ENCODE assay signal across 40 mouse cellular contexts in the genomic region with DNA sequence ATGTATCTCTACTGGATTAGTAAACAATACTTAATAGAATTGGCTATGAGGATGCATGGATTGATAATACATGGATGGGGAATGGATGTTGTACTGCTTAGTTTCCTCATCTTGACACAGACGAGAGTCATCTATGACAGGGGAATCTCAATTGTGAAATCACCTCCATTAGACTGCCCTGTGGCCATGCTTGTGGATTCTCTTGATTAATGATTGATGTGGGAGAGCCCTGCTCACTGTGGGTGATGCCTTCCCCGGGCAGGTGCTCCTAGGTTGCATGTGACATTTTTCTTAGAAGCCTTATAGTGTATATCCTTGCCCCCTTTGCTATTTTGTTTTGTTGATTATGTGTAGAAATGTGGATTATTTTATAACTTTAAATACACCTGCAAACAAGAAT. TPM values are rescaled to one million over a fixed set of nuclear protein-coding genes. Genes with fewer than 3 reads are reported as not detected.
A peak's percentile ranks its signal among the peaks of the same experiment; 100 is the strongest.
DNase-seq lines count a peak whose midpoint lies in the region; ATAC-seq and TF ChIP-seq lines count a peak whose summit lies in the region.
"Had no signal": no experiment of that assay in that cellular context is flagged by ENCODE, and none has a peak within 500 bp of the region (broad histone marks: within the 10 kb centered on the region; RNA-seq: fewer than 3 reads in every experiment).

No protein-coding gene starts in this region.

- peak; percentile 41 to 44 for DNase-seq in kidney, adult 8-10 months
- no peak for DNase-seq in kidney, postnatal 10 days
- no peak for DNase-seq in liver, embryonic 11.5 days (ENCODE audit: low spot score)
- DNase-seq in liver, embryonic 14.5 days (ENCODE audit: low read depth in 3 of 3, low spot score in 3 of 3) = peak in 1 of 3 experiments; percentile 9
- DNase-seq in heart, adult 9 months (ENCODE audit: low spot score in 2 of 2) = no peak
- DNase-seq in left cerebral cortex, postnatal 25 days (ENCODE audit: low spot score in 2 of 2) = no peak
- DNase-seq in heart, adult 18-20 months = no peak
- DNase-seq: adrenal gland, postnatal 25 days; cerebellum, adult 11-12 months; cerebellum, postnatal 10 days; gastrocnemius, adult 2 months; heart, postnatal 14 days; lung, embryonic 14.5 days; right cerebral cortex, adult 18-20 months; spleen, adult 18-20 months; thymus, postnatal 14 days had no signal

- no peak overlapping the region for H3K27ac ChIP-seq in liver, embryonic 12.5 days
- no peak overlapping the region for H3K27ac ChIP-seq in liver, embryonic 11.5 days (ENCODE audit: low read depth, low read length)
- no peak overlapping the region for H3K27ac ChIP-seq in liver, embryonic 14.5 days
- H3K27ac ChIP-seq: gastrocnemius, adult 2 months; hindbrain, embryonic 10.5 days; hindbrain, embryonic 15.5 days; layer of hippocampus, adult 2 months; left cerebral cortex, adult 2 months; limb, embryonic 13.5 days had no signal

- TF ChIP-seq CTCF in liver, embryonic 14.5 days (IDR thresholded peaks at IDR 0.05; ENCODE audit: low read depth) = no peak

- H3K4me2 ChIP-seq in liver, embryonic 12.5 days = no peak overlapping the region
- H3K4me2 ChIP-seq in liver, embryonic 11.5 days = no peak overlapping the region
- no peak overlapping the region for H3K4me2 ChIP-seq in liver, embryonic 14.5 days (ENCODE audit: low read depth)
- H3K4me2 ChIP-seq: hindbrain, embryonic 15.5 days; limb, embryonic 13.5 days; lung, embryonic 14.5 days; midbrain, embryonic 11.5 days had no signal

- 36% methylated on average over 2 of the region's 2 CpGs for WGBS in liver, embryonic 12.5 days (ENCODE audit: insufficient replicate concordance)
- WGBS in liver, embryonic 11.5 days = 50% methylated on average over 2 of the region's 2 CpGs
- WGBS in liver, embryonic 14.5 days (ENCODE audit: insufficient replicate concordance) = 52% methylated on average over 2 of the region's 2 CpGs

- intact Hi-C loops in left cerebral cortex, postnatal 25 days (cut with DNase I) = no loop called here

- 0 out of 2 replicates have a peak, but pooled peaks cover 8% of the 10 kb centered on the region for H3K9me3 ChIP-seq in liver, embryonic 12.5 days (replicated peaks)
- no peaks in the 10 kb centered on the region for H3K9me3 ChIP-seq in liver, embryonic 11.5 days (ENCODE audit: control insufficient read depth, low read length)
- no peaks in the 10 kb centered on the region for H3K9me3 ChIP-seq in liver, embryonic 14.5 days (ENCODE audit: control insufficient read depth, low read length)
- H3K9me3 ChIP-seq: hindbrain, embryonic 10.5 days; hindbrain, embryonic 15.5 days; limb, embryonic 13.5 days had no signal

- no peaks in the 10 kb centered on the region for H3K36me3 ChIP-seq in liver, embryonic 12.5 days
- no peaks in the 10 kb centered on the region for H3K36me3 ChIP-seq in liver, embryonic 11.5 days (ENCODE audit: control insufficient read depth, insufficient read depth, low read length)
- H3K36me3 ChIP-seq in liver, embryonic 14.5 days (replicated peaks; ENCODE audit: control insufficient read depth, insufficient read depth, low read depth) = no peaks in the 10 kb centered on the region
- H3K36me3 ChIP-seq: hindbrain, embryonic 10.5 days; hindbrain, embryonic 15.5 days; limb, embryonic 13.5 days had no signal

- no peaks in the 10 kb centered on the region for H3K27me3 ChIP-seq in liver, embryonic 12.5 days (replicated peaks)
- H3K27me3 ChIP-seq in liver, embryonic 11.5 days (replicated peaks; ENCODE audit: control insufficient read depth, insufficient read depth, low read length) = no peaks in the 10 kb centered on the region
- H3K27me3 ChIP-seq in liver, embryonic 14.5 days (ENCODE audit: control insufficient read depth, insufficient read depth, low read length) = no peaks in the 10 kb centered on the region
- H3K27me3 ChIP-seq: hindbrain, embryonic 15.5 days; limb, embryonic 13.5 days had no signal

- H3K4me1 ChIP-seq in liver, embryonic 12.5 days = no peaks in the 10 kb centered on the region
- no peaks in the 10 kb centered on the region for H3K4me1 ChIP-seq in liver, embryonic 11.5 days (replicated peaks; ENCODE audit: control insufficient read depth, insufficient read depth, low read length)
- H3K4me1 ChIP-seq in liver, embryonic 14.5 days (replicated peaks; ENCODE audit: control insufficient read depth in 2 of 2, insufficient read depth in 2 of 2, low read length in 1 of 2) = no peaks in the 10 kb centered on the region; a peak in 1 of 4 replicates
- H3K4me1 ChIP-seq: hindbrain, embryonic 10.5 days; hindbrain, embryonic 15.5 days; limb, embryonic 13.5 days had no signal

- H3K4me3 ChIP-seq in liver, embryonic 12.5 days = no peak overlapping the region
- H3K4me3 ChIP-seq in liver, embryonic 11.5 days (ENCODE audit: low read depth, low read length) = no peak overlapping the region
- H3K4me3 ChIP-seq in liver, embryonic 14.5 days (ENCODE audit: insufficient read depth in 1 of 2, low read depth in 2 of 2, low read length in 2 of 2) = no peak overlapping the region
- H3K4me3 ChIP-seq: erythroblast, embryonic 14.5 days; gastrocnemius, adult 2 months; hindbrain, embryonic 10.5 days; hindbrain, embryonic 15.5 days; layer of hippocampus, adult 2 months; left cerebral cortex, adult 2 months; limb, embryonic 13.5 days had no signal

- ATAC-seq in liver, embryonic 12.5 days = 0 out of 2 replicates have a peak, but pooled peaks have one; percentile 37
- no peak for ATAC-seq in liver, embryonic 11.5 days (replicated peaks; ENCODE audit: low FRiP score)
- ATAC-seq in liver, embryonic 14.5 days (ENCODE audit: insufficient read depth) = peak; percentile 37
- ATAC-seq: CD4-positive, CD25-positive, alpha-beta regulatory T cell, adult 4 months; forebrain, embryonic 16.5 days; inflammation-experienced regulatory T-cells, adult 6 months; midbrain, embryonic 16.5 days had no signal

- no peak overlapping the region for H3K9ac ChIP-seq in liver, embryonic 12.5 days
- no peak overlapping the region for H3K9ac ChIP-seq in liver, embryonic 11.5 days (ENCODE audit: low read depth, low read length)
- H3K9ac ChIP-seq in liver, embryonic 14.5 days (replicated peaks) = no peak overlapping the region
- H3K9ac ChIP-seq: hindbrain, embryonic 15.5 days; limb, embryonic 13.5 days; lung, embryonic 14.5 days had no signal

- no peak for TF ChIP-seq EP300 in liver, embryonic 14.5 days (IDR thresholded peaks at IDR 0.05; ENCODE audit: low read depth)

RNA-seq across cellular contexts. Expression of a gene that starts 12.0 kb away (rescaled TPM):
- 0.19 and 0.23 TPM in 2 replicates for polyA plus RNA-seq in liver, embryonic 12.5 days (2016; fragmentation: Nextera tagmentation; extraction: Ambion mirVana)
- 0.12 and 0.21 TPM in 2 replicates for polyA plus RNA-seq in liver, embryonic 11.5 days (2014; fragmentation: Nextera tagmentation; extraction: Ambion mirVana)
- 1.1 and 1.7 TPM in 2 replicates for polyA plus RNA-seq in liver, embryonic 14.5 days (2012; rRNA removed)
- 0.83 and 1.2 TPM in 2 replicates for polyA plus RNA-seq in liver, embryonic 14.5 days (2014; fragmentation: Nextera tagmentation; extraction: Ambion mirVana)
- total RNA-seq in left cerebral cortex, postnatal 25 days (2021) = not detected
- under 1 TPM in 1 of 2 experiments, not detected in 1; 0.10 TPM for total RNA-seq in heart, adult 18-20 months (2021)
- total RNA-seq: adrenal gland, postnatal 25 days; gastrocnemius, adult 2 months; heart, postnatal 14 days; layer of hippocampus, adult 2 months; layer of hippocampus, postnatal 14 days; left cerebral cortex, adult 2 months; left cerebral cortex, postnatal 36 days; megakaryocyte, adult 5-6 weeks; neutrophil, adult 5-6 weeks had no signal
- polyA plus RNA-seq: CD4-positive, CD25-positive, alpha-beta regulatory T cell, adult 4 months; cortical plate, adult 2 months; embryonic facial prominence, embryonic 14.5 days; erythroblast, embryonic 14.5 days; forebrain, embryonic 11.5 days; forebrain, embryonic 16.5 days; heart, embryonic 14.5 days; hindbrain, embryonic 10.5 days; hindbrain, embryonic 15.5 days; inflammation-experienced regulatory T-cells, adult 6 months; limb, embryonic 13.5 days; midbrain, embryonic 11.5 days; midbrain, embryonic 16.5 days; neural tube, embryonic 11.5 days had no signal

RNA-seq across cellular contexts. Expression of a gene that starts 45.6 kb away (rescaled TPM):
- polyA plus RNA-seq in liver, embryonic 12.5 days (2016; fragmentation: Nextera tagmentation; extraction: Ambion mirVana) = 0.11 and 0.15 TPM in 2 replicates
- not detected in 2 replicates for polyA plus RNA-seq in liver, embryonic 11.5 days (2014; fragmentation: Nextera tagmentation; extraction: Ambion mirVana)
- 0.11 and 0.18 TPM in 2 replicates for polyA plus RNA-seq in liver, embryonic 14.5 days (2012; rRNA removed)
- polyA plus RNA-seq in liver, embryonic 14.5 days (2014; fragmentation: Nextera tagmentation; extraction: Ambion mirVana) = 0.38 and 0.45 TPM in 2 replicates
- total RNA-seq in left cerebral cortex, postnatal 25 days (2021) = not detected
- total RNA-seq in heart, adult 18-20 months (2021) = 1 to 10 TPM in 1 of 2 experiments, under 1 TPM in 1; 0.50 to 3.3 TPM
- total RNA-seq: layer of hippocampus, adult 2 months; layer of hippocampus, postnatal 14 days; left cerebral cortex, adult 2 months; left cerebral cortex, postnatal 36 days; megakaryocyte, adult 5-6 weeks; neutrophil, adult 5-6 weeks had no signal
- polyA plus RNA-seq: CD4-positive, CD25-positive, alpha-beta regulatory T cell, adult 4 months; cortical plate, adult 2 months; erythroblast, embryonic 14.5 days; forebrain, embryonic 11.5 days; forebrain, embryonic 16.5 days; heart, embryonic 14.5 days; hindbrain, embryonic 10.5 days; hindbrain, embryonic 15.5 days; inflammation-experienced regulatory T-cells, adult 6 months; limb, embryonic 13.5 days; midbrain, embryonic 11.5 days; midbrain, embryonic 16.5 days; neural tube, embryonic 11.5 days had no signal

RNA-seq across cellular contexts. Expression of a gene that starts 54.4 kb away (rescaled TPM):
- not detected in 2 replicates for polyA plus RNA-seq in liver, embryonic 12.5 days (2016; fragmentation: Nextera tagmentation; extraction: Ambion mirVana)
- not detected in 2 replicates for polyA plus RNA-seq in liver, embryonic 11.5 days (2014; fragmentation: Nextera tagmentation; extraction: Ambion mirVana)
- not detected in 2 replicates for polyA plus RNA-seq in liver, embryonic 14.5 days (2012; rRNA removed)
- not detected in 2 replicates for polyA plus RNA-seq in liver, embryonic 14.5 days (2014; fragmentation: Nextera tagmentation; extraction: Ambion mirVana)
- not detected for total RNA-seq in left cerebral cortex, postnatal 25 days (2021)
- total RNA-seq in heart, adult 18-20 months (2021) = not detected
- total RNA-seq: adrenal gland, postnatal 25 days; gastrocnemius, adult 2 months; gastrocnemius, postnatal 4 days; heart, adult 8-10 months; heart, postnatal 14 days; layer of hippocampus, adult 2 months; layer of hippocampus, postnatal 14 days; left cerebral cortex, adult 2 months; left cerebral cortex, postnatal 36 days; megakaryocyte, adult 5-6 weeks; neutrophil, adult 5-6 weeks had no signal
- polyA plus RNA-seq: CD4-positive, CD25-positive, alpha-beta regulatory T cell, adult 4 months; cortical plate, adult 2 months; embryonic facial prominence, embryonic 14.5 days; erythroblast, embryonic 14.5 days; forebrain, embryonic 11.5 days; forebrain, embryonic 16.5 days; heart, embryonic 14.5 days; hindbrain, embryonic 10.5 days; hindbrain, embryonic 15.5 days; inflammation-experienced regulatory T-cells, adult 6 months; limb, embryonic 13.5 days; lung, embryonic 14.5 days; midbrain, embryonic 16.5 days; neural tube, embryonic 11.5 days; stomach, embryonic 16.5 days had no signal

Comparison
In these comparisons a context has a peak if more than half of its experiments do, and no peak if none do; other contexts are left out.
1. DNase-seq: peak in kidney, adult 8-10 months (2 of 2); none in kidney, postnatal 10 days (single experiment), liver, embryonic 11.5 days (single experiment), heart, adult 9 months (0 of 2), left cerebral cortex, postnatal 25 days (0 of 2) and heart, adult 18-20 months (0 of 2).